Mouse (Mus musculus) liver, postnatal 0 days (tissue): Measurements from ENCODE around the gene Pcbp4.

Source experiments
- CTCF ChIP-seq: sonication (generic); IDR thresholded peaks from 2 replicates; pipeline ENCODE4 v1.5.1; 2016; ENCODE audit warnings: antibody characterized with exemption, low read depth
- EP300 ChIP-seq: IDR thresholded peaks from 2 replicates; pipeline ENCODE4 v1.6.1; 2016; ENCODE audit warnings: antibody characterized with exemption, low read depth, mild to moderate bottlenecking

DNA sequence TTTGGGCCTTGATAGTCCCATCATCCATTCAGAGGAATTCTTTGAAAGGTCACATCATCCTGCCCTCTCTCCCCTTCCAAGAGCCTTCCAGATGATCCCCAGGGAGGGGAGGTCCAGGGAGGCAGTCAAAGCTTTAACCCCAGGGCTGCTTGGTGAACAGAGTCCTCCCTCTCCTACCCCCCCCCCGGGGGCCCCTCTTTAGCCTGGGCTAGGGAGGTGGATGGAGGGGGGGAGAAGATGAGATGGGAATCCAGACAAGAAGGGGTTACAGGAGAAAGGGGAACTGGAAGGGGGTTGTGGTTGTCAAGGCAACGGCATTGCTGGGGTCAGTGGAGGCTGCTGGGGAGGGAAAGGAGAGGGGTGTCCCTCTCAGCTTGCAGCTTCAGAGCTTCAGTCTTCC lies 32.5 kb upstream of the Pcbp4 start:
- TF ChIP-seq CTCF (no peak), EP300 (no peak)
